Mouse (Mus musculus): ENCODE measurements around the gene Baiap2.

DNA sequence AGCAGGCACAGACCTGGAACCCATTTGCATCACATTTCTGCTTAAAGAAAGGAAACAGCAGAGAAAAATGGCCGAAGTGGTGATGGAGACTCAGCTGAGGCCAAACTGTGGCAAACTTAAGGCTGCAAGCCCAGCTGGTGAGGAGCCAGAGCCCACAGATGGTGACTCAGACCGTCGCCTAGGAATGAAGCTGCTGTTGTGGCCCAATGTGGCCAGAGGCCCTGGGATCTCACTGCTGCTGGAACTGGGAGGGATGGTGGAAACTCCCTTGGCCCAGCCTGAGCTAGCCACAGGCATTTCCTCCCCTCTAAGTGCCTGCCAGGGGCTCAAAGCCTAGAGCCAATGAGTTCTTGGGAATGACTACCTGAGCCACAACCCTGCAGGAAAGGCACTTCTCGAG lies 9.4 kb upstream of the Baiap2 start:
- TF ChIP-seq CTCF (IDR thresholded peaks at IDR 0.05; ENCODE audit: control insufficient read depth, insufficient read depth, low read length), result no peak
- TF ChIP-seq POLR2A (IDR thresholded peaks at IDR 0.05; ENCODE audit: borderline replicate concordance, control insufficient read depth, low read depth, low read length), result no peak

Measured in bone marrow, adult 2 months (tissue).